Mouse (Mus musculus): ENCODE results near the gene Lfng.

GRCm38 (mm10) chr5:140628995-140629394 is 21.9 kb downstream of the Lfng start:
- TF ChIP-seq GATA1 (IDR thresholded peaks at IDR 0.05; ENCODE audit: low read length) = no peak
- TF ChIP-seq TAL1 (IDR thresholded peaks at IDR 0.05; ENCODE audit: low read length) = no peak

Data from erythroblast, embryonic 14.5 days (primary cell).